ENCODE assay signal across 8 mouse cellular contexts in the genomic region with DNA sequence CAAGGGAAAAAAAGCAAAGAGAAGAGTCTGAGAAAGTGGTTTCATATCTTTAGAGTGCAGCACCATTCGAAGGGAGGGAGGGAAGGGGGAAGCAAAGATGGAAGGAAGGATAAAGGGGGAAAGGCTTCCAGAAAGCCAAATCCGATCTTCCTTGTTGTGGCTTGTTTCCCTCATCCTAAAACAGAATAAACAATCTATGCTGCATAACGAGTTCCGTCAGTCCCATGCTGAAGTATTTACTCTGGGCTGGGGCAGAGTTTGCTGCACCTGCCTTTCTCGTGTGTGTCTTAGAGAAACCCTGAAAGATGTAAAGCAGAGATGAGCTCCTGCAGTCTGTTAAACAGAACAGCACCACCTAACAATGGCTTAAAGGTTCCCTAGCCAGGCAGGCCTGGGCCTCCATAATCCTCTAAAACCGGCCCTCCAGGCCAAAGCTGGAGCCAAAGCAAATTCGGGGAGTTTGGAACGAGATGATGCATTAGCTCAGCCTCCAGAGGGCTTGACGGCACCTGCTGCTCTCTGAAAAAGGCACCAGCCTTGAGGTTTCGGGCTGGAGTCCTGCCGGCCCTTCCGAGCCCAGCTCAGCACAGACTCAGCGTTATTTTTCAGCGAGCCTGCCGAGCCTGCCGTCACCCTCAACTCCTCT. TPM values are rescaled to one million over a fixed set of nuclear protein-coding genes. Genes with fewer than 3 reads are reported as not detected.
DNase-seq lines count a peak whose midpoint lies in the region; ATAC-seq and TF ChIP-seq lines count a peak whose summit lies in the region.

No protein-coding gene starts in this region.

- peak; percentile 29 for DNase-seq in embryo, embryonic 10 days (ENCODE audit: low spot score)
- no peak for DNase-seq in embryo, embryonic 10.5 days (ENCODE audit: low spot score)
- DNase-seq in spleen, adult 2 months (ENCODE audit: low read depth in 1 of 2, low spot score in 2 of 2) = no peak
- DNase-seq in spleen, adult 18-20 months = no peak
- DNase-seq in heart, postnatal 0 days (ENCODE audit: low spot score) = peak; percentile 17
- DNase-seq in right cerebral cortex, postnatal 4 days = no peak
- no peak for DNase-seq in ovary, postnatal 14 days (ENCODE audit: low spot score)

- no peak for TF ChIP-seq POLR2A in spleen, adult 2 months (IDR thresholded peaks at IDR 0.05; ENCODE audit: low read depth, low read length)

- WGBS in spleen, adult 2 months = 32% methylated on average over 16 of the region's 16 CpGs
- WGBS in heart, postnatal 0 days = 19% methylated on average over 16 of the region's 16 CpGs

- H3K9ac ChIP-seq in heart, postnatal 0 days (replicated peaks; ENCODE audit: low read depth, low read length) = peak overlapping the region; percentile 49

- no peaks in the 10 kb centered on the region for H3K27me3 ChIP-seq in spleen, adult 2 months (ENCODE audit: control insufficient read depth, insufficient read depth, low read length)
- H3K27me3 ChIP-seq in heart, postnatal 0 days (ENCODE audit: control insufficient read depth, insufficient read depth, low read length) = no peaks in the 10 kb centered on the region

- H3K36me3 ChIP-seq in spleen, adult 2 months (ENCODE audit: control insufficient read depth, insufficient read depth, low read length) = no peaks in the 10 kb centered on the region
- no peaks in the 10 kb centered on the region for H3K36me3 ChIP-seq in heart, postnatal 0 days (replicated peaks; ENCODE audit: control insufficient read depth, insufficient read depth, low read length)

- ATAC-seq in heart, postnatal 0 days (ENCODE audit: insufficient read depth, low read depth) = peak; percentile 12; the same call in 1 of the 2 replicates
- peak; percentile 59 for ATAC-seq in megakaryocyte progenitor cell, adult 5-6 weeks (replicated peaks; ENCODE audit: poor library complexity)

- H3K27ac ChIP-seq in spleen, adult 2 months (ENCODE audit: insufficient read depth, low read length) = peak overlapping the region; percentile 15
- peak overlapping the region; percentile 92 for H3K27ac ChIP-seq in heart, postnatal 0 days (ENCODE audit: low read depth)

- H3K4me3 ChIP-seq in spleen, adult 2 months (ENCODE audit: extremely low read depth, insufficient read depth, insufficient read length) = no peak overlapping the region
- H3K4me3 ChIP-seq in heart, postnatal 0 days (ENCODE audit: low read depth, low read length) = no peak overlapping the region

- no peak for TF ChIP-seq EP300 in heart, postnatal 0 days (IDR thresholded peaks at IDR 0.05; ENCODE audit: low read depth)

- H3K4me1 ChIP-seq in spleen, adult 2 months (ENCODE audit: control insufficient read depth, insufficient read depth, insufficient read length) = peaks cover 38% of the 10 kb centered on the region; the same call in 1 of the 2 replicates
- H3K4me1 ChIP-seq in heart, postnatal 0 days (ENCODE audit: control insufficient read depth, insufficient read depth) = peaks cover 68% of the 10 kb centered on the region

- no peak for TF ChIP-seq CTCF in spleen, adult 2 months (IDR thresholded peaks at IDR 0.05; ENCODE audit: extremely low read depth, insufficient read depth, insufficient read length, insufficient replicate concordance)
- TF ChIP-seq CTCF in heart, postnatal 0 days (IDR thresholded peaks at IDR 0.05; ENCODE audit: low read depth) = no peak

- no peaks in the 10 kb centered on the region for H3K9me3 ChIP-seq in heart, postnatal 0 days (replicated peaks; ENCODE audit: control insufficient read depth, low read length)

- peak overlapping the region; percentile 36 for H3K4me2 ChIP-seq in heart, postnatal 0 days (ENCODE audit: low read depth, low read length)

RNA-seq across cellular contexts. Expression of gene Rassf3, which starts 43.4 kb away (rescaled TPM):
- 20.4 and 26.2 TPM in 2 replicates for polyA plus RNA-seq in spleen, adult 2 months (2012; rRNA removed)
- 27.9 and 32.3 TPM in 2 replicates for total RNA-seq in heart, postnatal 0 days (2014; rRNA removed; ENCODE audit: low replicate concordance)
- polyA plus RNA-seq in heart, postnatal 0 days (2015; fragmentation: Nextera tagmentation; extraction: Ambion mirVana) = 22.0 and 23.4 TPM in 2 replicates
- 23.3 and 24.7 TPM in 2 replicates for total RNA-seq in megakaryocyte progenitor cell, adult 5-6 weeks (2015)
- 18.2 and 20.0 TPM in 2 replicates for total RNA-seq in megakaryocyte progenitor cell, adult 5-6 weeks (2017)

Comparison
In these comparisons a context has a peak if more than half of its experiments do, and no peak if none do; other contexts are left out.
1. DNase-seq: peak in embryo, embryonic 10 days (single experiment) and heart, postnatal 0 days (single experiment); none in embryo, embryonic 10.5 days (single experiment), spleen, adult 2 months (0 of 2), spleen, adult 18-20 months (0 of 2), right cerebral cortex, postnatal 4 days (single experiment) and ovary, postnatal 14 days (single experiment).